Mouse (Mus musculus): Measurements from ENCODE around the gene Lypd4. TPM values are rescaled to one million over a fixed set of nuclear protein-coding genes. Genes with fewer than 3 reads are reported as not detected.
"Not testable (repeated sequence)": the region's sequence is repeated elsewhere in the genome, so short reads cannot be mapped to it uniquely, and the experiment has no call there.

Gene Lypd4
- polyA plus RNA-seq, 1 experiment from 2014 or later = not detected

DNA sequence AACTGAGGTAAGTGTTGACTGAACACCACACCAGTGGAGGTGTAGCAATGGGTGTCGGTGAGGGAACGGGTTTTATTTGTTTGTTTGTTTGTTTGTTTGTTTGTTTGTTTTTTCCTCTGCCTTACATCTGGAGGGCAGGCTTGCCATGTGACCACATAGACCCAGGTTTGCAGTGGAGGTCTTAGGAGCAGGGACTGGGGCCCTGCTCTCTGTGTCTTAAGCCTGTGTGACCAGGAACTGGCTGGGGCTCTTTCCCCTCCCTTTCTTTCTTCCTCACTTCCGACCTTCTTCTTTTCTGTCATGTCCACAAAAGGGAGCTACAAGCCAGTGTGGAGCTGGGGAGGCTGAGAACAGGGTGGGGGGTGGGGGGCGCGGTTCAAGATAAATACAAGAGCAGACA lies 28.2 kb upstream of the Lypd4 start:
- WGBS = 71% methylated on average over 5 of the region's 5 CpGs

DNA sequence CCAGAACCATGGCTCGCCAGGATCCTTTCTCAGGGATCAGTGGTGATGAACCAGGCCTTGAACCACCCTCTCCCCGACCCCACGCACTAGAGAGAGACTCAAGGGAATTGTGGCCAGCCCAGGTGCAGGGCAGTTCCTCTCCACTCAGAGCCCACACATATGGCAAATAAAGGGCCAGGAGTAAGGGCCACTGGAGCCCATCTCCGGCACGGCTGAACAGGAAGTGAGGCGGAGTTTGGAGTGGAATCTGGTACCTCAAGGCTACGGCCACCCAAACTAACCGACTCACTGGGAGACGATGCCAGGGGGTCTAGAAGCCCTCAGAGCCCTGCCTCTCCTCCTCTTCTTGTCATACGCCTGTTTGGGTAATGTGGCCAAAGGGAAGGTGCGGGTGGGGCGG lies 27.5 kb upstream of the Lypd4 start, which contains the start of gene Cd79a:
Gene Cd79a (plus strand): TSS at position 158 of the 400 bp plus-strand sequence.
- WGBS = 84% methylated on average over 12 of the region's 12 CpGs
- Histone ChIP-seq H3K4me1 (no peaks in the 10 kb centered on the region), H3K9ac (no peak within 1 kb of the TSS), H3K27ac (no peak within 1 kb of the TSS), H3K27me3 (replicated peaks) (no peaks in the 10 kb centered on the region), H3K4me3 (no peak within 1 kb of the TSS), H3K36me3 (replicated peaks) (no peaks in the 10 kb centered on the region), H3K9me3 (no peaks in the 10 kb centered on the region), H3K4me2 (no peak within 1 kb of the TSS)
- no peak for ATAC-seq (replicated peaks)

More for the DNA sequence above, 28.2 kb upstream of the Lypd4 start:
- no peak overlapping the region for H3K4me3 ChIP-seq
- H3K36me3 ChIP-seq (replicated peaks) = no peaks in the 10 kb centered on the region
- no peak overlapping the region for H3K9ac ChIP-seq
- no peaks in the 10 kb centered on the region for H3K27me3 ChIP-seq (replicated peaks)
- H3K9me3 ChIP-seq = no peaks in the 10 kb centered on the region
- H3K4me2 ChIP-seq = no peak overlapping the region
- peaks cover 1% of the 10 kb centered on the region; the same call in 1 of the 2 replicates for H3K4me1 ChIP-seq
- no peak for ATAC-seq (replicated peaks)
- no peak overlapping the region for H3K27ac ChIP-seq

DNA sequence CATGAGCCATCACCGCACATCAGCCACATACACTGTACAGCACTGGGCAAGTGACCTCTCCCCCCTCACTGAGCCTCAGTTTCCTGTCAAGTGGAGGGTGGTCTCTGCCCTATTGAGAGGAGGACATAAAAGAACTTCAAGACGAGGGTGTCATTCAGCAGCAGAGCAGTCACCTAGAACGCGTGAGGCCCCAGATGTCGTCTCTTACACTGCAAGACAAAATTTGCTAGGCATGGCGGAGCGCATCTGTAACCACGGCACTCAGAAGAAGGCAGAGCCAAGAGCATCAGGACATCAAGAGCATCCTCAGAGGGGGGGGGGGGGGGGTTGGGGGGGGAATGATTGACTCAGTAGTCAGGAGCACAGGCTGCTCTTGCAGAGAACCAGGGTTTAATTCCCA lies 26.5 kb upstream of the Lypd4 start:
- no peaks in the 10 kb centered on the region for H3K27me3 ChIP-seq (replicated peaks)
- H3K4me1 ChIP-seq = no peaks in the 10 kb centered on the region
- no peak overlapping the region for H3K4me3 ChIP-seq
- H3K4me2 ChIP-seq = no peak overlapping the region
- WGBS = 72% methylated on average over 8 of the region's 8 CpGs
- no peaks in the 10 kb centered on the region for H3K36me3 ChIP-seq (replicated peaks)
- no peaks in the 10 kb centered on the region for H3K9me3 ChIP-seq
- no peak overlapping the region for H3K27ac ChIP-seq
- ATAC-seq (replicated peaks) = no peak
- no peak overlapping the region for H3K9ac ChIP-seq

DNA sequence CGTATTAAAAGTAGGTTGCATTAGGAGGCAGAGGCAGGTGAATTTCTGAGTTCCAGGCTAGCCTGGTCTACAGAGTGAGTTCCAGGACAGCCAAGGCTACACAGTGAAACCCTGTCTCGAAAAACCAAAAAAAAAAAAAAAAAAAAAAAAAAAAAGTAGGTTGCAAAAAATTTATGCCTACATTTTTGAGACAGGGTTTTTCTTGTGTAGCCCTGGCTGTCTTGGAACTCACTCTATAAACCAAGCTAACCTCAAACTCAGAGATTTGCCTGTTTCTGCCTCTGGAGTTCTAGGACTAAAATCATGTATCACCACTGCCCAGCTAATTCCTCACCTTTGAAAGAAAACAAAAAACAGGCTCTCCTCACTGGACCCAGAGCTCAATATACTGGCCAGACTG lies 26.0 kb upstream of the Lypd4 start:
- not testable (repeated sequence) for H3K27ac ChIP-seq; H3K27me3 ChIP-seq (replicated peaks); H3K9ac ChIP-seq; H3K4me1 ChIP-seq; H3K4me3 ChIP-seq; H3K4me2 ChIP-seq; H3K36me3 ChIP-seq (replicated peaks); ATAC-seq (replicated peaks); H3K9me3 ChIP-seq
- 93% methylated on average over 2 of the region's 2 CpGs for WGBS

DNA sequence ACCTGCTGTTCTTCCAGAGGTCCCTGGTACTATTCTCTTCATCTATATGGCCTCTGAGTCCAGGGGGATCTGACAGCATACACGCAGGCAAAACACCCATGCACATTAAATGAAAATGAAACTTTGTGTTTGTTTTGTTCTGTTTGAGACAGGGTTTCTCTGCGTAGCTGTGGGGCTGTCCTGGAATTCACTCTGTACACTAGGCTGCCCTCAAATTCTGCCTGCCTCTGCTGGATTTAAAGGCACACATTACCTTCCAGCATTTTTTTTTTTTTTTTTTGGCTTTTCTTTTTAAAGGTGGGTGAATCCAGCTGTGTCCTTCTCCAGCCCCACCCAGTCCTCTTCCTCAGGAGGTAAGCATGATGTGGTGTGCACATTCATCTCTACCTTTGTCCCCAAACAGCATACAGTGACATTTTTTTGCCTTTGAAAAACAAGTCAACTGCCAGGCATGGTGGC lies 22.4 kb upstream of the Lypd4 start:
- no peak for ATAC-seq (replicated peaks)
- 68% methylated on average over 2 of the region's 2 CpGs for WGBS
- Histone ChIP-seq H3K4me2 (no peak overlapping the region), H3K9ac (no peak overlapping the region), H3K36me3 (replicated peaks) (peaks cover 14% of the 10 kb centered on the region), H3K4me1 (peaks cover 4% of the 10 kb centered on the region; the same call in 1 of the 2 replicates), H3K27me3 (replicated peaks) (no peaks in the 10 kb centered on the region), H3K9me3 (no peaks in the 10 kb centered on the region), H3K4me3 (no peak overlapping the region), H3K27ac (no peak overlapping the region)

DNA sequence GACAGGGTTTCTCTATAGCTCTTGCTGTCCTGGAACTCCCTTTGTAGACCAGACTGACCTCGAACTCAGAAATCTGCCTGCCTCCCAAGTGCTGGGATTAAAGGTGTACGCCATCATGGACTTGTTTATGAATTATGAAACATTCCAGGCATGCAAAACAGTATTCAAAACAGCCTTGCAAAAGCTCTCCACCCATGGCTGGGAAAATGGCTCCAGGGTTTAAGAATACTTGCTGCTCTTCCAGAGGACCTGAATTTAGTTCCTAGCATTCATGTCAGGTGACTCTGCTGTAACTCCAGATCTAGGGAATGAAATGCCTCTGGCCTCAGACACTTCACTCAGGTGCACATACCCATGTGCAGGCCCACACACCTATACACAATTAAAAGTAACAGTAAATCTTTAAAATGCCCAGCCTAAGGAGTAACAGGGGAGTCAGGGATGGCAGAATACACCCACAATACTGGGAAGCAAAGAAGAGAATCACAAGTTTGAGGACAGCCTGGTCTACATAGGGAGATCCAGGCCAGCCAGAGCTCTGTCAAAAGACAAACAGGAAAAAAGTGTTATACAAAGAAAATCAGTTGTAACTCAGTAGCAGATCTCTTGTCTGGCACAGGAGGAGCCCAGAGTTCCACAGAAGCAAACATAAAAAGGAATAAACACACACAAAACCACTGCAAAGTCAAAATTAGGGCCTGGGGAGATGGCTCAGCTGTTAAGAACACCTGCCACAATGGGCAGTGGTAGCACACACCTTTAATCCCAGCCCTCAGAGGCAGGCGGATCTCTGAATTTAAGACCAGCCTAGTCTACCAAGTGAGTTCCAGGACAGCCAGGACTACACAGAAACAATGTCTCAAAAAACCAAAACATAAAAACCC lies 21.7 kb upstream of the Lypd4 start:
- Histone ChIP-seq H3K36me3 (replicated peaks) (peaks cover 18% of the 10 kb centered on the region), H3K9ac (no peak overlapping the region), H3K4me1 (peaks cover 10% of the 10 kb centered on the region), H3K27me3 (replicated peaks) (no peaks in the 10 kb centered on the region), H3K9me3 (no peaks in the 10 kb centered on the region), H3K27ac (no peak overlapping the region), H3K4me2 (no peak overlapping the region), H3K4me3 (no peak overlapping the region)
- no peak for ATAC-seq (replicated peaks)
- 65% methylated on average over 3 of the region's 3 CpGs for WGBS

DNA sequence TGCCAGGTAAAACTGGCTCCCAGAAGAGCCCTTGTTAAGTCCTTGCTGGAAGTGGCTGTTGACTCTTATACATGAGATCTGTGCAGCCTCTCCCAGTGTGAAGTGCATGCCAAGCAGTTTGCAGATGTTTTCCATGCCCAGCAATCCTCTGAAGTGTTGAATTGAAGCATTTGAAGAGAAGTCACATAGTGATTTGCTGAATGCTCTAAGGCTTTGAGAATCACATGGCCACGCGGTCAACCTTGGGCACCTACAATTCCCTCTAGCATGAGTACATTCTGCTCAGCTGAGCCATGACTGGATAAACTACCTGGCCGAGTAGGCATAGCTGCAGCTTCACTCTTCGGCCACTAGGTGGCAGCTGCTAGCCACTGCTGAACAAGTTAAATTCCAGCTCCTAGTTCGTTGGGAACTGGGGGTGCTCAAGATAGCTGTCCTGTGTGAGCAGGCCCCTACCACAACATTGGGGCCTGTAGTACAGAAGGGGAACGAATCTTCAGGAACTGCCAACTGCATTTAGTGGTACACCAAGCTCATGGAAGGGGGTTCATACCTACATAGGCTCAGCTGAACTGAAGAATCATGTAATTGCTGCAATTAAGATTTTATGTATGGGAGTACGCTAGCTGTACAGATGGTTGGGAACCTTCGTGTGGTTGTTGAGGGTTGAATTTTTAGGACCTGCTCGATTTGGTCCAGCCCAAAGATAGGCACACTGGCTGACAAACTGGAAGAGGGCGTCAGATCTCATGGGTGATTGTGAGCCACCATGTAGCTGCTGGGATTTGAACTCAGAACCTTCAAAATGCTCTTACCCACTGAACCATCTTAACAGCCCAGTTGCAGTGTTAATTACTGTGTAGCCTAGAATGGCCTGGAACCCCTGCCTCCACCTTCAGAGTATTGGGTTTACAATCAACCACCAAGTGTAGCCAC lies 20.8 kb upstream of the Lypd4 start:
- Histone ChIP-seq H3K36me3 (replicated peaks) (peaks cover 18% of the 10 kb centered on the region), H3K4me3 (no peak overlapping the region), H3K27ac (no peak overlapping the region), H3K9me3 (no peaks in the 10 kb centered on the region), H3K4me1 (peaks cover 20% of the 10 kb centered on the region), H3K4me2 (no peak overlapping the region), H3K9ac (no peak overlapping the region), H3K27me3 (replicated peaks) (no peaks in the 10 kb centered on the region)
- WGBS = 29% methylated on average over 10 of the region's 10 CpGs
- ATAC-seq (replicated peaks) = peak; percentile 50

DNA sequence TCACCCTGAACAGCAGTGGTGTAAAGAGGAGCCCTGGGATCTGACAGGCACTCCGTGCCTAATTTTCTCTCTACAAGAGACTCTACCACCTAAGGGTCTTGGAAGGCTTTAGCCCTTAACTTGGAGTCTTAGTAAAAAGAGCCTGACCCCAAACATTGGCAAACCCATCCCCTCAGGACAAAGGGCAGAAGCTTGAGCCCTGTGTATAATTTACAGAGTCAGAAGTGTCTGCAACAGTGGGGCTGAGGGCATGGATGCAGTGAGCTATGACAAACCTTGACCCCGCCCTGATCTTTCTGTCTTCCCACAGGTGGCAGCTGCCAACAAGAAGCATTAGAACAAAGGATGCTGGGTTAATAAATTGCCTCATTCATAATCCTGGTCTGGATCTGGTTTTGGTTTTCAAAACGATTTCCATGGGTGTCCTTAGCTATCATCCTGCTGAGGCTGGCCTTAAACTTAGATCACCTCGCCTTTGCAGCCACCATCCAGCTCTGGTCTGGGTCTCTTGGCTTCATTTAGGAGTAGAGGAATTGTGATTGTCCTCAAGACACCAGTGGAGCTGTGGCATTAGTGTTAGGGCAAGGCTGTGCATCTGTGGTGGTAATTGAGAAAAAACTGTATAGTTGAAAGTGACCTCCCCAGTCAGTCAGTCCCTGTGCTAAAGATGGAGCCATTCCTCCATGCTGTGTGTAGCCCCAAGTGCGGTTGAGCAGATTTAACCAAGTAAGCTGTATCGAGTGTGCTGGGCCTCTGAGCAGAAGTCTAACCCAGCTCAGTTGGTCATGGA lies 19.9 kb upstream of the Lypd4 start:
- no peak overlapping the region for H3K4me2 ChIP-seq
- 82% methylated on average over 6 of the region's 6 CpGs for WGBS
- no peak for ATAC-seq (replicated peaks)
- H3K4me1 ChIP-seq = peaks cover 23% of the 10 kb centered on the region
- H3K9me3 ChIP-seq = no peaks in the 10 kb centered on the region
- peaks cover 18% of the 10 kb centered on the region for H3K36me3 ChIP-seq (replicated peaks)
- no peak overlapping the region for H3K4me3 ChIP-seq
- H3K27me3 ChIP-seq (replicated peaks) = no peaks in the 10 kb centered on the region
- no peak overlapping the region for H3K9ac ChIP-seq
- H3K27ac ChIP-seq = no peak overlapping the region

DNA sequence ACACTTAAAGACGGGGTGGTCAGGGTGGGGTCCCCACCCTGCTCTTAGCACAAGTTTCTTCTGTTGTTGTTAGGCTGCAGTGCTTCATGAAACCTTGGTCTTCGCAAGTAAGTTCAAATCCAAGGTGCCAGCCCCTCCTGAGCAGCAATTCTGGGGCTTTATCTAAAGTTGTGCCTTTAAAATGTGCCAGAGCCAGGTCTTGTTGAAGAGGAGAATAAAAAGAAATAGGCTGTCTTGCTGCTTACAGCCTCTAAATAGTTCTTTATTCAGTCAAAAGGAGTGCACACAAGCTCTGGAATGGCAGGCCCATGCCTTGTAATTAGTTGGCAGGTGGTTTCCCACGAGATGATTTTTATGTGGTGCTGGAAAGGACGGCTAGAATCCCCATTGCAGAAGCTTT lies 17.4 kb upstream of the Lypd4 start:
- H3K9ac ChIP-seq = no peak overlapping the region; the same call in 1 of the 2 replicates

DNA sequence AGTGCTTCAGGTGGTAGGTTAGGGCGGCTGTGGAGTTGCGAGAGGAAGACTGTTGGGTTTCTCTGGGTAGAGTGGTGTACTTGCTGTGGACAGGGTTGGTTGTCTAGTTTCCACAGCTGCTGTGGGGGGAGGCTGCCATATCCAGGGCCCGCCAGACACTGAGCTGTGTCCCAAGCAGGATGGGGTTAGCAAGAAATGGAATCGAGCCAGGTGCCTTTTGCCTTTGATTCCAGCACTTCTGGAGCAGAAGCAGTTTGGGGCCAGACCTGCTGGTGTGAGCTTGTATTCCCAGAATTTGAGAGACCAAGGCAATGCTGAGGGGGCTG lies 16.5 kb upstream of the Lypd4 start:
- Histone ChIP-seq H3K27ac (no peak overlapping the region), H3K27me3 (replicated peaks) (no peaks in the 10 kb centered on the region), H3K4me2 (peak overlapping the region; percentile 81), H3K36me3 (replicated peaks) (peaks cover 18% of the 10 kb centered on the region), H3K4me3 (peak overlapping the region; percentile 92), H3K9me3 (no peaks in the 10 kb centered on the region), H3K4me1 (peaks cover 23% of the 10 kb centered on the region), H3K9ac (0 out of 2 replicates have a peak overlapping the region, but pooled peaks have one; percentile 99)
- ATAC-seq (replicated peaks) = no peak
- WGBS = 76% methylated on average over 4 of the region's 4 CpGs

More for the DNA sequence above, 17.4 kb upstream of the Lypd4 start:
- Histone ChIP-seq H3K27ac (no peak overlapping the region), H3K4me1 (peaks cover 23% of the 10 kb centered on the region), H3K9me3 (no peaks in the 10 kb centered on the region), H3K4me2 (no peak overlapping the region), H3K27me3 (replicated peaks) (no peaks in the 10 kb centered on the region), H3K4me3 (no peak overlapping the region), H3K36me3 (replicated peaks) (peaks cover 18% of the 10 kb centered on the region)
- WGBS = 78% methylated on average over 4 of the region's 4 CpGs
- ATAC-seq (replicated peaks) = no peak

DNA sequence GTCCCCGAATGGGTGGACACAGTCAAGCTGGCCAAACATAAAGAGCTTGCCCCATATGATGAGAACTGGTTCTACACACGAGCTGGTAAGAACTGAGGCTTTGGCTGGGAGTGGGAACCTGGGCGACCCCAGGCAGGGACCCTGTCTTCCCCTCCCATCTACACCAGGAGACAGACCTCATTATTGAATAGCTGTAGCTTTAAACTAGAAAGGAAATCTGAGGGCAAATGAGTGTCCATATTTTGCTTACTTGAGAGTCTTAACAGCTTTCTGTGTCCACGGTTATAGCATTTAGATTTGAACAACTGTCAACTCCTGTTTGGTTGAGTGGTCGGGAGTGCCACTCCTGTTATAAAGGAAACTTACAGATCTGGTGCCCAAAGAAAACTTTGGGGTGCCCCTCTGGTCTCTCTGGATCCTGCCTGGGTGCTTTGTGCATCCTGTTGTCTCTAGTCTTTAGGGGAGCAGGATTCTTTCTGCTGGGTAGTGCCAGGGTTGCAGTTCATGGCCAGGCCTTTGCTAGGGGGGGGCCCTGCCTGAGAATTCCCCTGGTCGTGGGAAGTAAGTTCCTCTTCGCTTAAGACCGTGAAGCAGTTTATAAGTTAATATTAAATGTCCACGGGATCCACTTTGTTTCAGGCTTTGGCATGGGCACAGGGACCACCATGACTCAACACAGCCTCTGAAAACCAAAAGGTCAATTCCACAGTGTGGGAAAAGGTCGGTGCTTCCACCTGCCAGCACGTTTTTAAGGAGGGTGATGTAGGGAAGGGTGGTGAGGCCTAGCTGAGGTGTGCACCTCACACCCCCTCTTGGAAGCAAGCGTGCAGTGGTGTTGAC lies 15.9 kb upstream of the Lypd4 start:
- Histone ChIP-seq H3K4me2 (peak overlapping the region; percentile 81), H3K27me3 (replicated peaks) (no peaks in the 10 kb centered on the region), H3K9ac (peak overlapping the region; percentile 99), H3K27ac (no peak overlapping the region), H3K4me1 (peaks cover 23% of the 10 kb centered on the region), H3K4me3 (peak overlapping the region; percentile 92), H3K9me3 (no peaks in the 10 kb centered on the region), H3K36me3 (replicated peaks) (peaks cover 18% of the 10 kb centered on the region)
- 45% methylated on average over 12 of the region's 12 CpGs for WGBS
- no peak for ATAC-seq (replicated peaks)

Measured in midbrain, embryonic 15.5 days (tissue).